Mouse (Mus musculus) bone marrow, adult 2 months (tissue): ENCODE results near the gene Gm29797.

Source experiments
- CTCF ChIP-seq: fragments of 200-500 bp; IDR thresholded peaks from 2 replicates; pipeline ENCODE4 v1.5.1; 2011; ENCODE audit warnings: low read length, control low read depth; ENCODE audit not compliant: control insufficient read depth, insufficient read depth
- POLR2A ChIP-seq: fragments of 200-500 bp; IDR thresholded peaks from 2 replicates; pipeline ENCODE4 v1.6.1; 2011; ENCODE audit warnings: low read depth, mild to moderate bottlenecking, control low read depth, low read length, borderline replicate concordance; ENCODE audit not compliant: control insufficient read depth

DNA sequence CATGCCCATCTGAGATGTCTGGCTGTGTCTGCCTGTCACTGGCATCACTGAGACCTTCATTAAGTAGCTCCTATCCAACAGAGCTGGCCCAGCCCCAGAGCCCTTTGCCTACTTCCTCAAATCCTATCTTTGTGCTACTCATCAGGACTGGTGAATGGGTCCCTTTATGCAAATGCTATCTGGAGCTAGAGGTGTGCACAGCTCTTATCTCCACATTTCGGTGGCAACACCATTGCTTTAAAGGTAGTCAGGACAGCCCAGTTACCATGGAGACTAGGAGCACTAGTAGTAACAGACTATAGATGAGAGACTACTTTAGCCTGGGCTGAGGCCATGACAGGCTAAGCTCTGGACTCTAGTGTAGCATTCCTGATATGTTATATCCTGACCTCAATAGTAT lies 27.9 kb downstream of the Gm29797 start:
- no peak for TF ChIP-seq POLR2A
- no peak for TF ChIP-seq CTCF
